Mouse (Mus musculus): ENCODE results near the gene Ankrd11. TPM values are rescaled to one million over a fixed set of nuclear protein-coding genes. Genes with fewer than 3 reads are reported as not detected.

The Ankrd11 gene
- total RNA-seq, 2 experiments from 2014 or later = 63.7 to 73.0 TPM

DNA sequence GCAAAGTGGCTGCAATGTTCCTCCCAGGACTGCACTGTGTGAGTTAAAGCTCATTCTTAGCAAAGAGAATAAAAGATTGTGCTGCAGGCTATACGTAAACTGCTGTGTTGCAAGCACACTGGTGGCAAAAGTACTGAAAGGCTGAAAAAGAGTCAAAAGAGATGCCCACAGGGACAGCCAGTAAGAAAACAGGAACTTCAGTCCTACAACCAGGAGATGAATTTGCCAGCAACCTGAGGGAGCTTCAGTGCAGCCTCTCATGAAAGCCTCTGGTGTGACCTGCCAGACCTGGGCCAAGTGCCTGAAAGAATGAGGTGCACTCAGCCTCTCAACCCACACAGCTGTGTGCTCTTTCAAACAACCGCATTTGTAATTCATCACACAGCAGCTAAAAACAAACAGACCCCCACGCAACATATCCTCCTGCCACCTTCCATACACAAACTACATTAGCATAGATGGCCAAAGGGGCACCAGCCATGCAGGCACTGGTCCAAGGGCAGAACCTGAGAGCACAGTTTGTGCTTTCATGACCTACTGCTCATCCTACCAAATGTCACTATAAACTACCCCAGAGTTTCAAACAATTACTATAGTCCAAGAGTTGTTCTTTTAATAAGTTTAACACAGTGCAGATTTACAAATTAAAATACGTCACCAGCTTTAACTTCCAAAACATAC, 23.5 kb downstream of the Ankrd11 start:
- DNase-seq (ENCODE audit: low spot score) = no peak
- intact Hi-C loops (cut with DNase I) = no loop called here

GRCm38 (mm10) chr8:123017143-123017542, 24.9 kb downstream of the Ankrd11 start:
- no peak for DNase-seq (ENCODE audit: low spot score)
- intact Hi-C loops (cut with DNase I) = no loop called here

GRCm38 (mm10) chr8:123015074-123015473, 27.0 kb downstream of the Ankrd11 start:
- no peak for DNase-seq (ENCODE audit: low spot score)
- intact Hi-C loops (cut with DNase I) = no loop called here

- DNase-seq (ENCODE audit: low spot score) = no peak
- intact Hi-C loops (cut with DNase I) = no loop called here
Measured at GRCm38 (mm10) chr8:123014429-123014828, 27.6 kb downstream of the Ankrd11 start.

GRCm38 (mm10) chr8:123011321-123011720, 30.8 kb downstream of the Ankrd11 start:
- no peak for DNase-seq (ENCODE audit: low spot score)
- intact Hi-C loops (cut with DNase I) = no loop called here

- DNase-seq (ENCODE audit: low spot score) = no peak
Measured at GRCm38 (mm10) chr8:123005805-123006204, 36.3 kb downstream of the Ankrd11 start.

DNA sequence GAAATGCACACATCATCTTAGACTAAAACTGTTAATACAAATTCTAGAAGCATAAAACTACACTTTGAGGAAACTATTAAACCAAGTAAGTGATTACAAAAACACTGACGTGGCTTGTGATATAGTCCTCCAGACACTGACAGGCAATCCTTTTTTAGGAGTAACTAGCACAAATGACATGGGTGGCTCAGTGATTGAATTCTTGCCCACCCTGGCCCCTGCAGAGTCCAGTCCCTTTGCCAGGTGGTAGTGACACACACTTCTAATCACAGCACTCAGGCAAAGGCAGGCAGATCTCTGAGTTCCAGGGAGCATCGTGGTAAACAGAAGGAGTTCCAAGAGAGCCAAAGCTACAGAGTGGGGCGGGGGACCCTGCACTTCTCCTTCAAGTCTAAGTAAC, 36.7 kb downstream of the Ankrd11 start:
- intact Hi-C loops (cut with DNase I) = no loop called here
- no peak for DNase-seq (ENCODE audit: low spot score)

More at GRCm38 (mm10) chr8:123005805-123006204, 36.3 kb downstream of the Ankrd11 start:
- intact Hi-C loops (cut with DNase I) = no loop called here

DNA sequence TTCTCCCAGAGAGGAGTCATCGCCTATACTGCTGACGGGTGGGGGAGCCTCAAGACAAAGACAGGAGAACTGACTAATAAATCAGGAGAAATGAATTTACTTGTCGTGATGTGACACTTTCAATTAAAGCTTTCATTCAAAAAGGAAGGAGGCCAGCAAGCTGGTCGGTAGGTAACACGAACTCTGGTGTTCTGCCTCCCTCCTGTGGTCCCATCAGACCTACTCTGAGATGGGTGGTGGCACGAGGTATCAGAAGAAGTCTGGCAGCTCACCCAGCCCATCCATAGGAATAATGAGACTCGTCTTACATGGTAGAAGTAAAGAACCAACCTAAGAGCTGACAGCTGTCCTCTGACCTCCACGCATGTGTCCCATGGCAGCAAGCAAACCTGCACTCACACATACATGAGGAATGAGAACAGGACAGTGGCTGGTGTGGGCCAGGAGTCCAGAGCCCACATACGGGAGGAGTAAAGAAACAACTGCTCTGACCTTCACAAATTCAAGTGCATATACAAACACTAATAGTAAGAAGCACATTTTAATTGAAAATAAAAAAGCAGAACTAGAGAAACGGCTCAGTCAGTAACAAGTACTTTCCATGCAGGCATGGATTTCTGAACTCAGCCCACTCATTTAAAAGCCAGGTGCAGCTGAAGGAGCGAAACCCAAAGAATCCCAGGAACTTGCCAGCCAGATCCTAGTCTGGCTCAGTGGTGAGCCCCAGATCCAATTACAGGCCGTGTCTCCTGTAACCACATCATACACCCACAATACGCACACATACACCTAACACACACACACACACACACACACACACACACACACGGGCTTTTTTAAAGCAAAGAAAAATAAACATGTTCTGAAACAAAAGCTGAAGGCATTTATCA, 37.8 kb downstream of the Ankrd11 start:
- intact Hi-C loops (cut with DNase I) = no loop called here
- no peak for DNase-seq (ENCODE audit: low spot score)

DNA sequence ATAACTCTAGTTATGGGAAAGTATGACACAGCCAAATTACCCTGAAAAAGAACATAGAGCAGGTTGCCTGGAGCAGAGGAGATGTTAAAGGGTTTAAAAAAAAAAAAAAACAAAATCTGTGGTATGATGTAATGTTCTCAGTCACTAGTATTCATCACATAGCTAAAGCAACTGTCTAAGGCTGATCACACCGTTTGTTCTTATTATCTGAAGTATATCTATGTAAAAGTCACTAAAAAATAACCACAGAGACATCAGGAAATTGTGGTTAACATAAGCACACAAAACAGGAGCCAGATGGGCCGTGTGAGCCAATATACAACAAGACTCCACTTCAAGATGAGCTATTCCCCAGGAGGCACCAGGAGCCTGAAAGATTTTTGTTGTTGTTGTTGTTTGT, 41.8 kb downstream of the Ankrd11 start:
- intact Hi-C loops (cut with DNase I) = no loop called here
- no peak for DNase-seq (ENCODE audit: low spot score)

GRCm38 (mm10) chr8:122997963-122998362, 44.1 kb downstream of the Ankrd11 start:
- intact Hi-C loops (cut with DNase I) = loop anchor here (5.0 kb wide), 1 partner anchor 34 kb away; no protein-coding TSS in a partner anchor
- no peak for DNase-seq (ENCODE audit: low spot score)

- intact Hi-C loops (cut with DNase I) = loop anchor here (5.0 kb wide), 1 partner anchor 56 kb away; no protein-coding TSS in a partner anchor
- DNase-seq (ENCODE audit: low spot score) = no peak
Measured at GRCm38 (mm10) chr8:122993740-122994139, 48.3 kb downstream of the Ankrd11 start.

GRCm38 (mm10) chr8:122993031-122993430, 49.0 kb downstream of the Ankrd11 start:
- no peak for DNase-seq (ENCODE audit: low spot score)
- intact Hi-C loops (cut with DNase I) = loop anchor here (5.0 kb wide), 1 partner anchor 56 kb away; no protein-coding TSS in a partner anchor

DNA sequence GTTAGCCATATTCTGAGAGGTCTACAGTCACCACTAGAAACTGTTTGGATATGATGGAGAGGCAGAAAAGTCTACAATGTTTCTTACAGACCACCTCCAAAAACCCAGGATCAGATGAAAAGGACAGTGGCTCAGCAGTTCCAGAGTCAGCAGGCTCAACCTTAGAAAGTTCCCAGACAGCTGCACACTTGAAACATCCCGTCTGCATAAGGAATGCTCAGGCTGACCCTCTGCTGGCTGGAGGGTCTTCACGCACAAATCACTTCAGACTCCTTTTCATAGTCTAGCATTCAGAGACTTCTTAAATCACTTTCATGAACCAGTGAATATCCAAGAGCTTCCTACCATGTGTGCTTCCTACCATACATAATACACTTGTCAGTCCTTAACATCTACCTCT, 49.8 kb downstream of the Ankrd11 start:
- intact Hi-C loops (cut with DNase I) = loop anchor here (5.0 kb wide), 1 partner anchor 55 kb away; no protein-coding TSS in a partner anchor
- no peak for DNase-seq (ENCODE audit: low spot score)

GRCm38 (mm10) chr8:122991368-122991767, 50.7 kb downstream of the Ankrd11 start:
- DNase-seq (ENCODE audit: low spot score) = no peak
- intact Hi-C loops (cut with DNase I) = loop anchor here (5.0 kb wide), 1 partner anchor 54 kb away; no protein-coding TSS in a partner anchor

DNA sequence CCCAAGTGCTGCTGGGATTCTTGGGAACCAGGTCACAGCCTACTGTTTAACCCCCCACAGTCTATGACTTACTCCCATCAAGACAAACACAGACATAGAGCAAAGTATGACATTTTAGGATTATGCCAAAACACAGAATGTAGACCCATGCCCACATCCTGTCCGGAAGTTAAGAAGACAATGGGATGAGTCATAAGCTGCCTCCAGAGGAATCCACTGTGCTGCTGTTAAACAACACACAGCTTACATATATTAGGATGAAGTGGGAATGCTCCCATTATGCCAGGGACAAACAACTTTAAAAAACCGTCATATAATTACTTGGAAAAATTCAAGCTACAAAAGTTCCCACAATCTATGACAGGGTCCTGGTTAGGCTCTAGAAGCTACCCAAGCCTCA, 52.1 kb downstream of the Ankrd11 start:
- DNase-seq (ENCODE audit: low spot score) = no peak
- intact Hi-C loops (cut with DNase I) = loop anchor here (5.0 kb wide), 1 partner anchor 53 kb away; no protein-coding TSS in a partner anchor

GRCm38 (mm10) chr8:122988955-122989354, 53.1 kb downstream of the Ankrd11 start:
- intact Hi-C loops (cut with DNase I) = no loop called here
- no peak for DNase-seq (ENCODE audit: low spot score)

DNA sequence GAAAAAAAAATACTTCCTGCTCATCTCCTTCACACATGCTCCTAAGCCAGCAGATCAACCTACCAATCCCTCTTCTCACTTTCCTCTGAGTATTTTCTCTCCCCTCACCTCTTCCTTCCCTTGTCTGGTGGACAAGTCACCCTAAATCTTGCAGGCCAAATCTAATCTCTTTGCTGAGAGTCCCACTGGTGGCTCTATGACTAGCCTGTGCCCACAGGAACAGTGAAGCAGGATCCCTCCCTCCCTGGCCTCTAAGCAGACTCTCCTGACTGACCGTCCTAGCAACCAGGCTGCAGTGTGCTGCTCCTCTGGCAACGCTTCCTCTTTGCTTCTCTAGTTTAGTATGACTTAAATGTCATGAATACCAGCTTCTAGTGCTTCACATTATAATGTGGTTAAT, 54.8 kb downstream of the Ankrd11 start:
- intact Hi-C loops (cut with DNase I) = no loop called here
- no peak for DNase-seq (ENCODE audit: low spot score)

- intact Hi-C loops (cut with DNase I) = no loop called here
- no peak for DNase-seq (ENCODE audit: low spot score)
Measured at GRCm38 (mm10) chr8:122986501-122987184, 55.4 kb downstream of the Ankrd11 start.

- DNase-seq (ENCODE audit: low spot score) = no peak
- intact Hi-C loops (cut with DNase I) = no loop called here
Measured at GRCm38 (mm10) chr8:122984175-122984574, 57.9 kb downstream of the Ankrd11 start.

Measured in heart, postnatal 25 days (tissue).